13 mouse cellular contexts compared by ENCODE assay signal in genomic region chr5:118374968-118375367, GRCm38 (mm10).
DNase-seq lines count a peak whose midpoint lies in the region; ATAC-seq and TF ChIP-seq lines count a peak whose summit lies in the region.
"Had no signal": no experiment of that assay in that cellular context is flagged by ENCODE, and none has a peak within 500 bp of the region (broad histone marks: within the 10 kb centered on the region; RNA-seq: fewer than 3 reads in every experiment).

No protein-coding gene starts in this region.

- DNase-seq in forebrain, embryonic 10.5 days (ENCODE audit: extremely low spot score, low spot score): no peak
- DNase-seq in forebrain, postnatal 0 days: no peak
- no peak for DNase-seq in midbrain, embryonic 10.5 days (ENCODE audit: low spot score)
- DNase-seq in lung, adult 2 months: peak; percentile 70
- no peak for DNase-seq in cerebellum, postnatal 25 days
- DNase-seq in gastrocnemius, adult 18-20 months (ENCODE audit: low spot score): no peak
- DNase-seq: cerebellum, adult 9-10 months; heart, postnatal 4 days; spleen, adult 18-20 months had no signal

- no peak overlapping the region for H3K4me3 ChIP-seq in forebrain, embryonic 10.5 days
- no peak overlapping the region for H3K4me3 ChIP-seq in forebrain, postnatal 0 days (ENCODE audit: low read depth, low read length)
- H3K4me3 ChIP-seq in midbrain, embryonic 10.5 days: no peak overlapping the region
- H3K4me3 ChIP-seq in midbrain, embryonic 16.5 days (ENCODE audit: low read depth, low read length): no peak overlapping the region
- no peak overlapping the region for H3K4me3 ChIP-seq in lung, adult 2 months (replicated peaks; ENCODE audit: extremely low read depth, low read depth, low read length)
- H3K4me3 ChIP-seq: embryonic facial prominence, embryonic 13.5 days; forebrain, embryonic 15.5 days had no signal

- H3K4me2 ChIP-seq in forebrain, postnatal 0 days (ENCODE audit: low read depth): no peak overlapping the region
- H3K4me2 ChIP-seq in midbrain, embryonic 16.5 days (ENCODE audit: low read length): no peak overlapping the region
- H3K4me2 ChIP-seq: embryonic facial prominence, embryonic 13.5 days; forebrain, embryonic 15.5 days had no signal

- no peak for ATAC-seq in forebrain, postnatal 0 days
- ATAC-seq in midbrain, embryonic 16.5 days: no peak
- no peak for ATAC-seq in cerebellum, adult (ENCODE audit: insufficient number of reproducible peaks, low FRiP score, low TSS enrichment)
- ATAC-seq: forebrain, embryonic 15.5 days had no signal

- no peak overlapping the region for H3K9ac ChIP-seq in forebrain, postnatal 0 days
- no peak overlapping the region for H3K9ac ChIP-seq in midbrain, embryonic 16.5 days (ENCODE audit: low read depth, low read length)
- H3K9ac ChIP-seq: forebrain, embryonic 15.5 days had no signal

- peaks cover 81% of the 10 kb centered on the region for H3K27me3 ChIP-seq in forebrain, embryonic 10.5 days (ENCODE audit: poor library complexity, severe bottlenecking)
- no peaks in the 10 kb centered on the region for H3K27me3 ChIP-seq in forebrain, postnatal 0 days (ENCODE audit: insufficient read depth, low read length)
- peaks cover 85% of the 10 kb centered on the region for H3K27me3 ChIP-seq in midbrain, embryonic 10.5 days (ENCODE audit: low read depth, poor library complexity, severe bottlenecking)
- H3K27me3 ChIP-seq in midbrain, embryonic 16.5 days (ENCODE audit: control insufficient read depth, insufficient read depth, low read depth, low read length): no peaks in the 10 kb centered on the region; the same call in 1 of the 2 replicates
- H3K27me3 ChIP-seq: forebrain, embryonic 15.5 days had no signal

- WGBS in forebrain, embryonic 10.5 days: 68% methylated on average over 2 of the region's 2 CpGs
- 56% methylated on average over 2 of the region's 2 CpGs for WGBS in forebrain, postnatal 0 days
- WGBS in midbrain, embryonic 10.5 days: 68% methylated on average over 2 of the region's 2 CpGs
- WGBS in midbrain, embryonic 16.5 days: 68% methylated on average over 2 of the region's 2 CpGs
- 39% methylated on average over 2 of the region's 2 CpGs for WGBS in lung, adult 2 months

- peak; percentile 41; the same call in 1 of the 2 replicates for TF ChIP-seq POLR2A in lung, adult 2 months (IDR thresholded peaks at IDR 0.05; ENCODE audit: borderline replicate concordance, extremely low read depth, low read depth, low read length)

- no peak for TF ChIP-seq CTCF in forebrain, postnatal 0 days (IDR thresholded peaks at IDR 0.05; ENCODE audit: low read depth)
- no peak for TF ChIP-seq CTCF in lung, adult 2 months (IDR thresholded peaks at IDR 0.05; ENCODE audit: insufficient read depth, low read length)

- H3K4me1 ChIP-seq in forebrain, embryonic 10.5 days: peaks cover 53% of the 10 kb centered on the region
- peaks cover 5% of the 10 kb centered on the region for H3K4me1 ChIP-seq in forebrain, postnatal 0 days (ENCODE audit: insufficient read depth)
- peaks cover 50% of the 10 kb centered on the region for H3K4me1 ChIP-seq in midbrain, embryonic 10.5 days
- peaks cover 19% of the 10 kb centered on the region for H3K4me1 ChIP-seq in midbrain, embryonic 16.5 days (ENCODE audit: control insufficient read depth, insufficient read depth, low read length)
- H3K4me1 ChIP-seq in lung, adult 2 months (ENCODE audit: control insufficient read depth, insufficient read depth, low read length): peaks cover 11% of the 10 kb centered on the region

- no peaks in the 10 kb centered on the region for H3K36me3 ChIP-seq in forebrain, embryonic 10.5 days (replicated peaks)
- H3K36me3 ChIP-seq in forebrain, postnatal 0 days (ENCODE audit: insufficient read depth): no peaks in the 10 kb centered on the region
- H3K36me3 ChIP-seq in midbrain, embryonic 10.5 days: no peaks in the 10 kb centered on the region
- H3K36me3 ChIP-seq in midbrain, embryonic 16.5 days (ENCODE audit: control insufficient read depth, insufficient read depth, low read length): no peaks in the 10 kb centered on the region
- H3K36me3 ChIP-seq: embryonic facial prominence, embryonic 13.5 days; forebrain, embryonic 15.5 days had no signal

- H3K9me3 ChIP-seq in forebrain, embryonic 10.5 days: no peaks in the 10 kb centered on the region
- H3K9me3 ChIP-seq in forebrain, postnatal 0 days (ENCODE audit: low read length): no peaks in the 10 kb centered on the region
- H3K9me3 ChIP-seq in midbrain, embryonic 10.5 days (replicated peaks): no peaks in the 10 kb centered on the region
- no peaks in the 10 kb centered on the region for H3K9me3 ChIP-seq in midbrain, embryonic 16.5 days (replicated peaks; ENCODE audit: control insufficient read depth, low read length, poor library complexity, severe bottlenecking)
- H3K9me3 ChIP-seq: embryonic facial prominence, embryonic 13.5 days; forebrain, embryonic 15.5 days had no signal

- peak overlapping the region; percentile 2; the same call in 1 of the 2 replicates for H3K27ac ChIP-seq in forebrain, embryonic 10.5 days
- H3K27ac ChIP-seq in forebrain, postnatal 0 days (ENCODE audit: low read depth, low read length): no peak overlapping the region
- H3K27ac ChIP-seq in midbrain, embryonic 10.5 days (replicated peaks): 0 out of 2 replicates have a peak overlapping the region, but pooled peaks have one; percentile 33
- no peak overlapping the region for H3K27ac ChIP-seq in midbrain, embryonic 16.5 days (ENCODE audit: low read length)
- H3K27ac ChIP-seq: embryonic facial prominence, embryonic 13.5 days; forebrain, embryonic 15.5 days had no signal

Comparison
In these comparisons a context has a peak if more than half of its experiments do, and no peak if none do; other contexts are left out.
1. H3K27ac ChIP-seq: peak in forebrain, embryonic 10.5 days (single experiment) and midbrain, embryonic 10.5 days (single experiment); none in forebrain, postnatal 0 days (single experiment) and midbrain, embryonic 16.5 days (single experiment).